Mouse (Mus musculus) liver, postnatal 0 days (tissue): ENCODE results near the gene Peli2.

Experiments used
- CTCF ChIP-seq: sonication (generic); IDR thresholded peaks from 2 replicates; pipeline ENCODE4 v1.5.1; 2016; ENCODE audit warnings: antibody characterized with exemption, low read depth
- EP300 ChIP-seq: IDR thresholded peaks from 2 replicates; pipeline ENCODE4 v1.6.1; 2016; ENCODE audit warnings: antibody characterized with exemption, low read depth, mild to moderate bottlenecking

DNA sequence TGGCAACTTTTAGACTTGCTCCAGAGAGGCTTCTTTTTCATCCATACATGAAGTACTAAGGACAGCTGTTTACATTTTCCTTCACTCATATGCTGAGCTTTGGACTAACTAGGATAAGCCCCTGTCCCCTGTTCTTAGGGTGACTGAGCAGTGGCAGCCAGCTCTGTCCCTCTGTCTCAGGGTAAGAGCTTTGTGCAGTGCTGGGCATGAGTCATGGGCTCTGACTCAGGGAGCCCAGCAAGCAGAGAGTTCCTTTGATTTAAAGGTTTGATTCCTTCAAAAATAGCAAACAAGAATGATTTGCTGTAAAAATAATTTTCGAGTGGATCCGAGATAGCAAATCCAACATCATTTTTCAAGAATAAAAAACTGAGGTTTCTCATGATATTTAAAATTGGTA lies 128.8 kb downstream of the Peli2 start:
- TF ChIP-seq CTCF (no peak), EP300 (no peak)
